Mouse (Mus musculus) heart, adult 2 months (tissue): ENCODE results near the gene Atp6v1e1.

ENCODE experiments used
- CTCF ChIP-seq: fragments of 200-600 bp; IDR thresholded peaks from 2 replicates; pipeline ENCODE4 v1.8.1; 2022; ENCODE audit warnings: antibody characterized with exemption, mild to moderate bottlenecking, moderate library complexity
- EP300 ChIP-seq: fragments of 200-500 bp; IDR thresholded peaks from 2 replicates; pipeline ENCODE4 v1.6.1; 2011; ENCODE audit warnings: low read depth, low read length, control low read depth; ENCODE audit not compliant: insufficient read depth

DNA sequence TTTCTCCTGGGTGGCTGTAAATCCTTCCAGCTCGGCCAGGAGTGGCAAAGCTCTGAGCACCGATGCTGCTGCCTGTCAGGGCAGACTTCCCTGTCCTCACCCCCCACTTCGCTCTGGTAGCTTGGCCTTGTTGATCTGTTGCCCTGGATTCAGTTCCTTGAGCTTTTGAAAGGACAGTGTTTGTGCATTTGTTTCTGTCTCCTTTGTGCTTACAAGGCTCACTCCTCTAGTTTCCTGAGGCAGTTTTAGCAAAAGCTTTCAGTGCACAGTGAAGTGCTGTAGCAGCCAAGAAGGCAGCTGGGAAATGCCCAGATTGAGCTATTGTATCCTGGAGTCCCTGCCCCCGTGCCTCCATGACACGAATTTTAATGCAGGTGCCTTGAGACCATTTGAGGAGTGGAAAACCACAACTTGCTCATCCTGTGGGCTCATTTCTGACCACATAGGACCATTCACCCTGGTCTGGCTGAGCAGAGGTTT is 49.4 kb downstream of the Atp6v1e1 start, which contains the start of gene Slc25a18:
- TF ChIP-seq EP300 (no peak), CTCF (no peak)
